Mouse (Mus musculus): ENCODE results near the gene Prokr2.

- TF ChIP-seq POLR2A (IDR thresholded peaks at IDR 0.05; ENCODE audit: insufficient read length, low read depth) = no peak
- TF ChIP-seq USF1 (IDR thresholded peaks at IDR 0.05; ENCODE audit: low read depth) = no peak
- no peak for TF ChIP-seq TCF12 (IDR thresholded peaks at IDR 0.05; ENCODE audit: insufficient read depth, poor library complexity, severe bottlenecking)
- no peak for TF ChIP-seq MYOD1 (IDR thresholded peaks at IDR 0.05; ENCODE audit: control insufficient read depth in 1 of 3, insufficient read length in 2 of 3, low read depth in 2 of 3)
- TF ChIP-seq MAX (IDR thresholded peaks at IDR 0.05; ENCODE audit: low read depth) = no peak
- no peak for TF ChIP-seq SRF (IDR thresholded peaks at IDR 0.05; ENCODE audit: control insufficient read depth, insufficient read length, low read depth)
- TF ChIP-seq CEBPB (IDR thresholded peaks at IDR 0.05; ENCODE audit: insufficient read depth, poor library complexity, severe bottlenecking) = no peak
- TF ChIP-seq MYOG (IDR thresholded peaks at IDR 0.05; ENCODE audit: control insufficient read depth in 1 of 3, insufficient read depth in 1 of 3, insufficient read length in 2 of 3, low read depth in 2 of 3) = no peak
- no peak for TF ChIP-seq E2F4 (IDR thresholded peaks at IDR 0.05; ENCODE audit: insufficient read depth)
These were observed 69.0 kb downstream of the Prokr2 start for GRCm38 (mm10) chr2:132316041-132316808.

All from myocyte (in vitro differentiated cells).